ENCODE assay signal across 26 mouse cellular contexts in the genomic region with DNA sequence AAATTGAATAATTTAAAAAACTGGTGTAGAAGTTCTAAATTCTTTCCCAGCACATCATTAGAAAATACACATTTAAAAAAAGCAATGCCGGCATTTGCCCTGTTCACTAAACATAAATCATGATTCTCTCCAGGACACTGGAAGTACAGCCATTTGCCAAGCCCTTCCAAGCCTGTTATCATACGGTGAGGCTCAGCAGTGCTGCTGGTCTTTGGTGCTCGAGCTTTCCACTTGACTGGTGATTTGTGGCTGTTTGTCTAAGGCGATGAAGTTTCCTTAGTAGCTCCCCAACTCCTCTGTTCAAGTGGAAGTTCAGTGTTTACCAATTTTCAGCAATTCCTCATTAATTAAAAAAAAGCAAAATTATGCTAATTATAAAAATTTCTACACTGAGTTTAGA. TPM values are rescaled to one million over a fixed set of nuclear protein-coding genes. Genes with fewer than 3 reads are reported as not detected.
DNase-seq lines count a peak whose midpoint lies in the region; ATAC-seq lines count a peak whose summit lies in the region.
"Had no signal": no experiment of that assay in that cellular context is flagged by ENCODE, and none has a peak within 500 bp of the region (broad histone marks: within the 10 kb centered on the region; RNA-seq: fewer than 3 reads in every experiment).

No protein-coding gene starts in this region.

- H3K4me1 ChIP-seq in kidney, embryonic 16.5 days (ENCODE audit: insufficient read depth, low read length): peaks cover 4% of the 10 kb centered on the region; the same call in 1 of the 2 replicates
- H3K4me1 ChIP-seq: forebrain, embryonic 10.5 days; forebrain, embryonic 13.5 days; heart, embryonic 12.5 days; hindbrain, embryonic 10.5 days; hindbrain, embryonic 13.5 days; intestine, embryonic 15.5 days had no signal

- ATAC-seq in kidney, embryonic 16.5 days (ENCODE audit: low FRiP score, low TSS enrichment): peak; percentile 90; the same call in 1 of the 2 replicates
- ATAC-seq: CD4-positive, CD25-positive, alpha-beta regulatory T cell, adult 4 months; forebrain, embryonic 13.5 days; forebrain, embryonic 16.5 days; intestine, embryonic 15.5 days had no signal

- no peak overlapping the region for H3K9ac ChIP-seq in kidney, embryonic 16.5 days (replicated peaks; ENCODE audit: low read length)
- H3K9ac ChIP-seq: forebrain, embryonic 13.5 days; heart, embryonic 12.5 days; heart, embryonic 15.5 days; hindbrain, embryonic 13.5 days; intestine, embryonic 15.5 days had no signal

- 8% methylated on average over 4 of the region's 4 CpGs for WGBS in kidney, embryonic 16.5 days

- no peak overlapping the region for H3K4me2 ChIP-seq in kidney, embryonic 16.5 days (replicated peaks; ENCODE audit: low read depth, low read length)
- H3K4me2 ChIP-seq: forebrain, embryonic 13.5 days; heart, embryonic 12.5 days; heart, embryonic 15.5 days; hindbrain, embryonic 13.5 days; intestine, embryonic 15.5 days had no signal

- peak; percentile 44 for DNase-seq in embryo, embryonic 10 days (ENCODE audit: low spot score)
- no peak for DNase-seq in embryo, embryonic 9.5 days (ENCODE audit: extremely low spot score)
- no peak for DNase-seq in kidney, adult 8-10 months
- DNase-seq in embryo, embryonic 10.5 days (ENCODE audit: low spot score): peak; percentile 39
- DNase-seq in embryo, embryonic 11 days: peak; percentile 41
- no peak for DNase-seq in thymus, postnatal 36 days
- DNase-seq: adrenal gland, adult 2 months; adrenal gland, postnatal 14 days; cerebellum, adult 18-20 months; cerebellum, adult 9-10 months; cerebellum, postnatal 36 days; gastrocnemius, postnatal 25 days; heart, adult 18-20 months; heart, postnatal 10 days; heart, postnatal 36 days had no signal

- H3K36me3 ChIP-seq in kidney, embryonic 16.5 days (ENCODE audit: insufficient read depth, low read length): no peaks in the 10 kb centered on the region
- H3K36me3 ChIP-seq: forebrain, embryonic 10.5 days; heart, embryonic 12.5 days; heart, embryonic 15.5 days; hindbrain, embryonic 10.5 days; hindbrain, embryonic 13.5 days; intestine, embryonic 15.5 days had no signal

- no peaks in the 10 kb centered on the region for H3K27me3 ChIP-seq in kidney, embryonic 16.5 days (ENCODE audit: insufficient read depth, low read length)
- H3K27me3 ChIP-seq: forebrain, embryonic 13.5 days; heart, embryonic 12.5 days; heart, embryonic 15.5 days; hindbrain, embryonic 13.5 days; intestine, embryonic 15.5 days had no signal

- H3K9me3 ChIP-seq in kidney, embryonic 16.5 days (ENCODE audit: low read length): no peaks in the 10 kb centered on the region
- H3K9me3 ChIP-seq: forebrain, embryonic 10.5 days; forebrain, embryonic 13.5 days; heart, embryonic 12.5 days; heart, embryonic 15.5 days; hindbrain, embryonic 10.5 days; hindbrain, embryonic 13.5 days; intestine, embryonic 15.5 days had no signal

- H3K27ac ChIP-seq in kidney, embryonic 16.5 days (ENCODE audit: low read length): no peak overlapping the region
- H3K27ac ChIP-seq: forebrain, embryonic 10.5 days; forebrain, embryonic 13.5 days; heart, embryonic 15.5 days; hindbrain, embryonic 10.5 days; hindbrain, embryonic 13.5 days; intestine, embryonic 15.5 days had no signal

- H3K4me3 ChIP-seq in kidney, embryonic 16.5 days (ENCODE audit: low read length): no peak overlapping the region
- H3K4me3 ChIP-seq: forebrain, embryonic 10.5 days; forebrain, embryonic 13.5 days; heart, embryonic 12.5 days; heart, embryonic 15.5 days; hindbrain, embryonic 10.5 days; hindbrain, embryonic 13.5 days; intestine, embryonic 15.5 days had no signal

RNA-seq across cellular contexts. Expression of gene Mstn, which starts 24.6 kb away (rescaled TPM):
- 0.09 and 0.21 TPM in 2 replicates for polyA plus RNA-seq in kidney, embryonic 16.5 days (2015; fragmentation: Nextera tagmentation; extraction: Ambion mirVana)
- polyA plus RNA-seq: adrenal gland, adult 2 months; C2C12 had no signal

Comparison
In these comparisons a context has a peak if more than half of its experiments do, and no peak if none do; other contexts are left out.
1. DNase-seq: peak in embryo, embryonic 10 days (single experiment), embryo, embryonic 10.5 days (single experiment) and embryo, embryonic 11 days (single experiment); none in embryo, embryonic 9.5 days (single experiment), kidney, adult 8-10 months (0 of 2) and thymus, postnatal 36 days (0 of 2).